In genomic region chr7:67061756-67062155, GRCm38 (mm10) we compare ENCODE assay signal across 9 mouse cellular contexts.
DNase-seq lines count a peak whose midpoint lies in the region; ATAC-seq and TF ChIP-seq lines count a peak whose summit lies in the region.
"Had no signal": no experiment of that assay in that cellular context is flagged by ENCODE, and none has a peak within 500 bp of the region (broad histone marks: within the 10 kb centered on the region; RNA-seq: fewer than 3 reads in every experiment).

No protein-coding gene starts in this region.

- peak; percentile 3 to 54 (median 36); a peak in 4 of 6 replicates for TF ChIP-seq CTCF in MEL (IDR thresholded peaks at IDR 0.05 in 2 of 3, conservative IDR thresholded peaks at IDR 0.05 in 1 of 3; ENCODE audit: control insufficient read depth in 1 of 3, insufficient read depth in 1 of 3, low read depth in 2 of 3, low read length in 3 of 3, poor library complexity in 1 of 3, severe bottlenecking in 1 of 3)

- no peak for ATAC-seq in inflammation-experienced regulatory T-cells, adult 6 months

- H3K9me3 ChIP-seq in MEL (replicated peaks; ENCODE audit: insufficient read depth, low read length) = no peaks in the 10 kb centered on the region
- H3K9me3 ChIP-seq: neural tube, embryonic 13.5 days had no signal

- peak; percentile 29 for DNase-seq in cerebellum, adult 11 months
- no peak for DNase-seq in cerebellum, adult 9-10 months
- peak; percentile 37 to 43 for DNase-seq in left cerebral cortex, adult 18-20 months (ENCODE audit: low spot score in 2 of 2)
- no peak for DNase-seq in left cerebral cortex, adult 8-10 months (ENCODE audit: low spot score in 2 of 2)
- peak; percentile 19 for DNase-seq in MEL (ENCODE audit: low read depth, low spot score)
- DNase-seq in embryo, embryonic 9.5 days (ENCODE audit: extremely low spot score) = peak; percentile 28
- peak; percentile 70 for DNase-seq in lung, postnatal 14 days

- H3K4me1 ChIP-seq in MEL (ENCODE audit: control insufficient read depth in 1 of 2, insufficient read depth in 2 of 2, low read length in 2 of 2) = no peaks in the 10 kb centered on the region
- H3K4me1 ChIP-seq: neural tube, embryonic 13.5 days had no signal

- H3K27me3 ChIP-seq in MEL (ENCODE audit: control insufficient read depth in 1 of 2, insufficient read depth in 2 of 2, low read length in 2 of 2) = no peaks in the 10 kb centered on the region
- H3K27me3 ChIP-seq: neural tube, embryonic 13.5 days had no signal

- H3K36me3 ChIP-seq in MEL (ENCODE audit: control insufficient read depth in 1 of 2, insufficient read depth in 2 of 2, low read length in 2 of 2) = no peaks in the 10 kb centered on the region
- H3K36me3 ChIP-seq: neural tube, embryonic 13.5 days had no signal

- no peak overlapping the region for H3K4me3 ChIP-seq in MEL (ENCODE audit: control insufficient read depth in 1 of 2, insufficient read depth in 1 of 2, low read depth in 2 of 2, low read length in 2 of 2)
- H3K4me3 ChIP-seq: neural tube, embryonic 13.5 days had no signal

- no peak overlapping the region for H3K27ac ChIP-seq in MEL (ENCODE audit: control insufficient read depth, low read depth, low read length)
- H3K27ac ChIP-seq: neural tube, embryonic 13.5 days had no signal

- no peak for TF ChIP-seq EP300 in MEL (IDR thresholded peaks at IDR 0.05; ENCODE audit: low read depth in 1 of 2, low read length in 2 of 2)

- no peak for TF ChIP-seq POLR2A in MEL (IDR thresholded peaks at IDR 0.05; ENCODE audit: control insufficient read depth in 1 of 2, insufficient read depth in 1 of 2, low read depth in 1 of 2, low read length in 2 of 2, poor library complexity in 1 of 2)

- no peaks in the 10 kb centered on the region for H3K79me2 ChIP-seq in MEL (ENCODE audit: control insufficient read depth, insufficient read depth, low read length, poor library complexity)

- H3K9ac ChIP-seq in MEL (ENCODE audit: control insufficient read depth, low read depth, low read length, poor library complexity, severe bottlenecking) = no peak overlapping the region
- H3K9ac ChIP-seq: neural tube, embryonic 13.5 days had no signal

- peak; percentile 19 for TF ChIP-seq RAD21 in MEL (IDR thresholded peaks at IDR 0.05; ENCODE audit: low read depth, low read length)

TF ChIP-seq in MEL, 35 proteins besides CTCF, POLR2A, EP300 and RAD21:
- TF ChIP-seq SMC3 (IDR thresholded peaks at IDR 0.05; ENCODE audit: low read depth, low read length) = 0 out of 2 replicates have a peak, but pooled peaks have one; percentile 14
- TF ChIP-seq ZC3H11A (IDR thresholded peaks at IDR 0.05; ENCODE audit: low read depth, low read length) = no peak
- TF ChIP-seq BHLHE40 (IDR thresholded peaks at IDR 0.05; ENCODE audit: borderline replicate concordance, low read depth, low read length) = no peak
- no peak for TF ChIP-seq MAX (IDR thresholded peaks at IDR 0.05; ENCODE audit: low read length)

Comparison
In these comparisons a context has a peak if more than half of its experiments do, and no peak if none do; other contexts are left out.
1. DNase-seq: peak in cerebellum, adult 11 months (single experiment), left cerebral cortex, adult 18-20 months (2 of 2), MEL (single experiment), embryo, embryonic 9.5 days (single experiment) and lung, postnatal 14 days (single experiment); none in cerebellum, adult 9-10 months (single experiment) and left cerebral cortex, adult 8-10 months (0 of 2).